Mouse (Mus musculus) embryonic facial prominence, embryonic 13.5 days (tissue): ENCODE measurements around the gene Ifna15. TPM values are rescaled to one million over a fixed set of nuclear protein-coding genes. Genes with fewer than 3 reads are reported as not detected.
"Not testable (repeated sequence)": the region's sequence is repeated elsewhere in the genome, so short reads cannot be mapped to it uniquely, and the experiment has no call there.

Source experiments
- ATAC-seq: fragments of 200-750 bp; cut with Nextera tagmentation; 2 replicates; pipeline ENCODE4 v1.8.0; 2017; ENCODE audit warnings: low read depth; ENCODE audit not compliant: insufficient number of reproducible peaks, insufficient read depth, low FRiP score, low TSS enrichment
- H3K27ac ChIP-seq: fragments of 300-500 bp; sonication (generic); 2 replicates; pipeline ENCODE4 v1.5.1; 2015; ENCODE audit warnings: moderate library complexity, mild to moderate bottlenecking, inconsistent platforms
- H3K27me3 ChIP-seq: fragments of 300-500 bp; sonication (generic); 2 replicates; pipeline ENCODE4 v1.6.1; 2015; ENCODE audit warnings: mild to moderate bottlenecking, inconsistent platforms
- H3K36me3 ChIP-seq: fragments of 300-500 bp; sonication (generic); 2 replicates; pipeline ENCODE4 v1.6.1; 2015; ENCODE audit warnings: mild to moderate bottlenecking, inconsistent platforms
- H3K4me1 ChIP-seq: fragments of 300-500 bp; sonication (generic); 2 replicates; pipeline ENCODE4 v1.6.1; 2015; ENCODE audit warnings: inconsistent platforms
- H3K4me2 ChIP-seq: fragments of 300-500 bp; sonication (generic); 2 replicates; pipeline ENCODE4 v1.6.1; 2015; ENCODE audit warnings: moderate library complexity, mild to moderate bottlenecking, inconsistent platforms
- H3K4me3 ChIP-seq: fragments of 300-500 bp; sonication (generic); 2 replicates; pipeline ENCODE4 v1.5.1; 2015; ENCODE audit warnings: mild to moderate bottlenecking, inconsistent platforms
- H3K9ac ChIP-seq: fragments of 300-500 bp; sonication (generic); 2 replicates; pipeline ENCODE4 v1.6.1; 2015; ENCODE audit warnings: mild to moderate bottlenecking, inconsistent platforms
- H3K9me3 ChIP-seq: fragments of 300-500 bp; sonication (generic); 2 replicates; pipeline ENCODE4 v1.6.1; 2016; ENCODE audit warnings: inconsistent platforms
- WGBS: fragments of 180-500 bp; shearing (Covaris S2); methylation state at CpG from one replicate; pipeline ENCODE4 v1.1.7; 2015; ENCODE audit warnings: mixed read lengths; 5-methylcytosine and 5-hydroxymethylcytosine counted together
- polyA plus RNA-seq: library from polyadenylated mRNA; unstranded; fragments of >200 nt; fragmentation: Nextera tagmentation; extraction: Ambion mirVana; gene quantifications from 2 replicates; pipeline ENCODE4 v1.2.1, GENCODE M21; 2015

Ifna15 gene
- not detected in 2 replicates for polyA plus RNA-seq

- not testable (repeated sequence) for H3K9me3 ChIP-seq, H3K4me3 ChIP-seq, H3K27ac ChIP-seq, H3K36me3 ChIP-seq, H3K27me3 ChIP-seq, H3K4me2 ChIP-seq, H3K9ac ChIP-seq, ATAC-seq, H3K4me1 ChIP-seq
Measured at GRCm38 (mm10) chr4:88558145-88558544, at the start of gene Ifna15. Gene Ifna15, minus strand, starts transcription at chr4:88558245.

DNA sequence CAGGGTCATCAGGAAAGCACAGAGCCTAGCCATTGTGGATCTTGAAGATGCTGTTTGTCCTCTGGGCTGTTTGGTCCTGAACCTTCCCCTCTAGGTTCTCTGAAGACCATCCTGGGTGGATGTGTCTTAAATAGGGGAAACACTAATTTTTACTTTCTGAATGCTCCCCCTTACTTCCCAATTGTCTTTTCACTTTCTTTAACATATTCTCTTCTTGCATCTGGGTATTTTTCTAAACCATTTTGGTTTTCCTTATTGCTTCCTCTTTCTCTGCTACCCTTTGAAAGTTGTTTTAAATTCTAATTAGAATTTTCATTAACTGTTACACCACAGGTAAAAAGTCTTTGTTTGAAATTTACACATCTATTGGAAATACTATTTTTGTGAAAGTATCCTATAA, 45.2 kb upstream of the Ifna15 start, which contains the start of gene Ifna12:
Gene Ifna12 (minus strand): TSS at position 101 of the 400 bp plus-strand sequence.
- no peaks in the 10 kb centered on the region for H3K36me3 ChIP-seq
- no peak within 1 kb of the TSS for H3K27ac ChIP-seq
- no peak for ATAC-seq
- H3K4me1 ChIP-seq: no peaks in the 10 kb centered on the region
- H3K9ac ChIP-seq: no peak within 1 kb of the TSS
- no peak within 1 kb of the TSS for H3K4me2 ChIP-seq
- no peaks in the 10 kb centered on the region for H3K27me3 ChIP-seq
- no peak within 1 kb of the TSS for H3K4me3 ChIP-seq
- H3K9me3 ChIP-seq: no peaks in the 10 kb centered on the region

GRCm38 (mm10) chr4:88592285-88592684, 34.2 kb upstream of the Ifna15 start, which contains the start of gene Ifna9:
Gene Ifna9, minus strand, starts transcription at chr4:88592385.
- no peaks in the 10 kb centered on the region for H3K36me3 ChIP-seq
- H3K4me1 ChIP-seq: no peaks in the 10 kb centered on the region
- no peak within 1 kb of the TSS for H3K4me2 ChIP-seq
- H3K9ac ChIP-seq: no peak within 1 kb of the TSS
- H3K27me3 ChIP-seq: no peaks in the 10 kb centered on the region
- 88% methylated on average over 1 of the region's 1 CpGs for WGBS
- ATAC-seq: no peak
- no peaks in the 10 kb centered on the region for H3K9me3 ChIP-seq
- no peak within 1 kb of the TSS for H3K4me3 ChIP-seq
- no peak within 1 kb of the TSS for H3K27ac ChIP-seq

GRCm38 (mm10) chr4:88571698-88572097, 13.7 kb upstream of the Ifna15 start, which contains the start of gene Ifna14:
Gene Ifna14, minus strand, starts transcription at chr4:88571798.
- Histone ChIP-seq H3K36me3 (no peaks in the 10 kb centered on the region), H3K9ac (no peak within 1 kb of the TSS), H3K9me3 (no peaks in the 10 kb centered on the region), H3K27ac (no peak within 1 kb of the TSS), H3K4me1 (no peaks in the 10 kb centered on the region), H3K4me2 (no peak within 1 kb of the TSS), H3K27me3 (no peaks in the 10 kb centered on the region), H3K4me3 (no peak within 1 kb of the TSS)
- no peak for ATAC-seq
- 64% methylated on average over 1 of the region's 1 CpGs for WGBS

GRCm38 (mm10) chr4:88561791-88562190, 3.7 kb upstream of the Ifna15 start:
- H3K4me1 ChIP-seq: no peaks in the 10 kb centered on the region
- no peak overlapping the region for H3K9ac ChIP-seq
- H3K9me3 ChIP-seq: no peaks in the 10 kb centered on the region
- WGBS: 95% methylated on average over 1 of the region's 1 CpGs
- H3K27me3 ChIP-seq: no peaks in the 10 kb centered on the region
- H3K27ac ChIP-seq: no peak overlapping the region
- no peak overlapping the region for H3K4me3 ChIP-seq
- H3K4me2 ChIP-seq: no peak overlapping the region
- ATAC-seq: no peak
- H3K36me3 ChIP-seq: no peaks in the 10 kb centered on the region

DNA sequence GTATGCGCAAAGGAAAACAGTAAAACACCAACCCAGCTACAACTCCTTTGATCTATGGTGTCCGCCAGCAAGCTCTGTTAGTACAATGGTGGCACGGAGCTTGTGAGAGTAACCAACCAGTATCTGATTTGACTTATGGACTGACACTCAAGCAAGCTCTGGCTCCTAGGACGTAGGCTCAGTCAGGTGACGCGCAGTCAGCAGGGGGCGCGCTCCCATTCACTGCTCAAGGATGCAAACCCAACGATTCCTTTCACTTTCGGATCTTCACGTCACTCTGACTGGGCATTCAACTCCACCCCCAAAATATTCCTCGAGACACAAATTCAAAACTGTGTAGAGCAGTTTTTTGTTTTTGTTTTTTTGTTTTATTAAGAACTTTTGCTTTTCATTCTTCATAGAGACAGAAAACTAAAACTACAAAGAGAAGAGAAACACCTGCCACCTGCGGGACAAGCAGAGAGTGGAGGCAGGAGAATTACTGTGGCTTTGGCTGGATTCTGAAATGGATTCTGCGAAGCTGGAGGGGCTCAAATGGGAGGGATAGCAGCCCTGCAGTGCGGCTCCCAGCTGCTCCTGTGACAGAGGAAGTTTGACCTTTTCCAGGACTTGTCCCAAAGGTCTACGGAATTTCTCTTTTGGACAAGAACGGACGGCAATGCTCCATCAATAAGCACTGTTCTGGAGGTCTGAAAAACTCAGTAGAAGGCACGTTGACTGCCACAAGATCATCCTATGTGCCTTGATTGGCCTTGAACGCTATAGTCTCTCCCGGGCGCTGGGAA, 7.7 kb downstream of the Ifna15 start:
- no peaks in the 10 kb centered on the region for H3K36me3 ChIP-seq
- no peaks in the 10 kb centered on the region for H3K27me3 ChIP-seq
- H3K9me3 ChIP-seq: no peaks in the 10 kb centered on the region
- peak overlapping the region; percentile 63 for H3K4me2 ChIP-seq
- H3K4me3 ChIP-seq: peak overlapping the region; percentile 36
- peaks cover 4% of the 10 kb centered on the region; the same call in 1 of the 2 replicates for H3K4me1 ChIP-seq
- ATAC-seq: peak; percentile 43; the same call in 1 of the 2 replicates
- H3K27ac ChIP-seq: no peak overlapping the region
- 27% methylated on average over 22 of the region's 22 CpGs for WGBS
- H3K9ac ChIP-seq: 0 out of 2 replicates have a peak overlapping the region, but pooled peaks have one; percentile 32

DNA sequence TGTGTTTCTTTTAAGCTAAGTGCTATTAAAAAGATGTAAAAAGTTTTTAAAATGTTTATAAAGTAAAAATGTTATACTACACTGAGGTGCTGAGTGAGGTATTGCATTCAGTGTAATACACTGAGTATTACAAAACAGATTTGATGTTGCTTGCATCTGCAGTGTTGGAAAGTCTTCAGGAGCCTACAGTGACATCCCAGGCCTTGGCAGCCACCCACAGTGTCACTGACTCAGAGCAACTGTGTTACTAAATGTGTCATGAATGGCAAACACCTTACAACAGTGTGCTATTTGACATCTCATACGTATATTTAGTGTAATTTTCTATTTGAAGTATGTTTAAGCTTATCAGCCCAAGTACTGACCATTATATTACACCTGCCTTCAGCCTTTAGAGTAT, 10.1 kb downstream of the Ifna15 start:
- H3K9me3 ChIP-seq: no peaks in the 10 kb centered on the region
- 82% methylated on average over 1 of the region's 1 CpGs for WGBS
- H3K27me3 ChIP-seq: no peaks in the 10 kb centered on the region
- H3K36me3 ChIP-seq: no peaks in the 10 kb centered on the region
- H3K9ac ChIP-seq: no peak overlapping the region
- no peak for ATAC-seq
- H3K4me2 ChIP-seq: no peak overlapping the region
- no peak overlapping the region for H3K4me3 ChIP-seq
- no peak overlapping the region for H3K27ac ChIP-seq
- peaks cover 4% of the 10 kb centered on the region; the same call in 1 of the 2 replicates for H3K4me1 ChIP-seq

DNA sequence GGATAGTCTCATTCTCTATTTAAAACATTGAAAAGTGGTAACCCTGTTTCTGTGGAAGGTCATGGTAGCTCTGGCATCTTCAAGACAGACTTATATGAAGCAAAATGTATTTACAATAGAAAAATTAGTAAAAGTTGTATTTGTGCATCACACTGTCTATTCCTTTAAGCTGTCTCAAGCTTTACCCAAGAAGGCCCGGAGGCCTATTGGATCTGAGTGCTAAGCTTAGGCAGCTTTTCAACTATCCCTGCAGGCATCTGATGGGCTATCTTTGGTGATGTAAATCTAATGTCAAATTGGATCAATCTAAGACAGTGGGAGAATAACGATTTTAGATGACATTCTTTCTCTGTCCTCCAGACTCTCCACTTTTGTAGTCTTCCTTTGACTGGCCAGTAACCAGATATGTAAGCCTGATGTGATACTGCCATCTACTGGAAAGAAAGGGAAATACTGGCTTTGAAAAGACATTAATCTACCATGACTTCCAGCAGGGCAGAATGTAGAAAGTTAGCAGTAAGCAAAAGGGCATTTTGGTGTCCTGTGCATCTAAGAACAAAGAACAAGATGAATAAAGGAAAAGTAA, 14.3 kb downstream of the Ifna15 start:
- Histone ChIP-seq H3K4me3 (no peak overlapping the region), H3K27ac (no peak overlapping the region), H3K27me3 (no peaks in the 10 kb centered on the region), H3K4me2 (no peak overlapping the region), H3K9ac (no peak overlapping the region), H3K36me3 (no peaks in the 10 kb centered on the region), H3K4me1 (no peaks in the 10 kb centered on the region), H3K9me3 (no peaks in the 10 kb centered on the region)
- no peak for ATAC-seq
- WGBS: 43% methylated on average over 2 of the region's 2 CpGs

DNA sequence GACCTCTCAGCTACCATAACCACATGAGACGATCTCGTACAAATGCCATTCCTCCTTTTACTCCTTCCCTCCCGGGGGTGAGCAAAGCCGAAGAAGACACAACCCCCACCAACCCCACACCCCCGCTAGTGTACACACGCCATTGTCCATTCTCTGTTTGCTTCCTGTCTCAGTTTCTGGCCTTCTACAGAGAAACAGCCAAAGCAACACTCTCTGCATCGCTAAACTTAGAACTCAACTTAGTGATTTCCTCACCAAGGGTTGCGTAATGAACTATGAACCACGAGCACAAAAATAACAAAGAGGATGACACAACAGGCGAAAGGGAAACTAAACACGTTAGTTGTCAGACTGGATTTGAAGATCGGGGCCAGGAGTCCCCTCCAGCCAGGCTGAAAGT, 20.7 kb downstream of the Ifna15 start:
- H3K4me2 ChIP-seq: no peak overlapping the region
- no peaks in the 10 kb centered on the region for H3K36me3 ChIP-seq
- whole genome bisulfite sequencing: 67% methylated on average over 12 of the region's 12 CpGs
- H3K4me3 ChIP-seq: no peak overlapping the region
- no peak overlapping the region for H3K27ac ChIP-seq
- ATAC-seq: no peak
- no peaks in the 10 kb centered on the region for H3K9me3 ChIP-seq
- no peaks in the 10 kb centered on the region for H3K27me3 ChIP-seq
- H3K4me1 ChIP-seq: no peaks in the 10 kb centered on the region
- no peak overlapping the region for H3K9ac ChIP-seq

DNA sequence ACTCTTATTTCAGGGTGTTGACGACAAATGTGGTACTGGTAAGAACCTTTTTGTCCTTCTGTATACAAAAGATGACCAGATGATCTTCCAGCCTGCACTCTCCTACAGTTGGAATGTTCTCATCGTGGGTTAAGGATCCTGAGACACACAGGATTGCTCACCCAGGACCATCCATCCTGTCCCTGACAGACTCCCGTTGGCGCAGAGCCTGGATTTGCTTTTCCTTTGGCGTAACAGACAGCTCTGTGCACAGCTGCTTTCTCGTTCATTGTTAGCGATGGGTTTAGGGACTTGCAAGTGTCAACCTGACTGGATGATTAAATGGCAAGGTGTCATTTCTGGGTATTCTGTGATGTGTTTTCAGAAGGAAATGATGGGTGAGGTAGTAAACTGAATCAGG, 21.4 kb downstream of the Ifna15 start:
- no peaks in the 10 kb centered on the region for H3K27me3 ChIP-seq
- no peak overlapping the region for H3K9ac ChIP-seq
- H3K27ac ChIP-seq: no peak overlapping the region
- no peaks in the 10 kb centered on the region for H3K4me1 ChIP-seq
- H3K36me3 ChIP-seq: no peaks in the 10 kb centered on the region
- no peaks in the 10 kb centered on the region for H3K9me3 ChIP-seq
- H3K4me3 ChIP-seq: no peak overlapping the region
- H3K4me2 ChIP-seq: no peak overlapping the region
- WGBS: 78% methylated on average over 7 of the region's 7 CpGs
- ATAC-seq: no peak

- H3K9me3 ChIP-seq: no peaks in the 10 kb centered on the region
- no peak overlapping the region for H3K4me2 ChIP-seq
- ATAC-seq: no peak
- H3K27me3 ChIP-seq: no peaks in the 10 kb centered on the region
- 76% methylated on average over 1 of the region's 1 CpGs for WGBS
- no peaks in the 10 kb centered on the region for H3K4me1 ChIP-seq
- no peaks in the 10 kb centered on the region for H3K36me3 ChIP-seq
- H3K27ac ChIP-seq: no peak overlapping the region
- H3K4me3 ChIP-seq: no peak overlapping the region
- no peak overlapping the region for H3K9ac ChIP-seq
Measured at GRCm38 (mm10) chr4:88535742-88536141, 22.3 kb downstream of the Ifna15 start.

- Histone ChIP-seq H3K27me3 (no peaks in the 10 kb centered on the region), H3K4me1 (peaks cover 6% of the 10 kb centered on the region), H3K4me3 (no peak overlapping the region), H3K36me3 (no peaks in the 10 kb centered on the region), H3K9ac (no peak overlapping the region), H3K9me3 (no peaks in the 10 kb centered on the region), H3K4me2 (no peak overlapping the region), H3K27ac (no peak overlapping the region)
- no peak for ATAC-seq
- 82% methylated on average over 1 of the region's 1 CpGs for WGBS
Measured at GRCm38 (mm10) chr4:88534903-88535302, 23.1 kb downstream of the Ifna15 start.
